12 mouse cellular contexts compared by ENCODE assay signal in the genomic region with DNA sequence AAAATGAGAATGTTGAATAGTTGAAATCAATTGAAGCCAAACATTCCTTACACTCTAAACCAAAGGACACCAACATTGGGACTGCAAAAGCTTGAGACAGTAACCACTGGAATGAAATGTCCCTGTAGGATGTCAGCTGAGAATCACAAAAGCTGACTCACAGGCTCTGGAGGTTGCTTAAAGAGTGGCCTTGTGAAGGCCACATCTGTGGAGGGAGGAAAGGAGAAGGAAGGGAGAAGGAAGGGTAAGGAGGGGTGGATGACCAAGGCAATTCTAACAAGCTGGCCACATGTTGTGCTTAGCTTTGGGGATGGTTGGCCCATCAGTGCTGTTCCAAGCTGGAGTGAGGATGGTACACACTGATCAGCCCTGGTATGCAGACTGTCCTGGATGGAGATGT.
DNase-seq lines count a peak whose midpoint lies in the region.
"Had no signal": no experiment of that assay in that cellular context is flagged by ENCODE, and none has a peak within 500 bp of the region (broad histone marks: within the 10 kb centered on the region; RNA-seq: fewer than 3 reads in every experiment).

No protein-coding gene starts in this region.

- peak; percentile 21 to 64 for DNase-seq in adrenal gland, adult (ENCODE audit: inconsistent age in 2 of 2, low spot score in 1 of 2)
- no peak for DNase-seq in adrenal gland, adult 8-10 months
- DNase-seq in gastrocnemius, adult 18-20 months (ENCODE audit: low spot score) = peak; percentile 3
- DNase-seq in gastrocnemius, adult 8-10 months (ENCODE audit: low spot score in 2 of 2) = no peak
- peak; percentile 35 for DNase-seq in 3134 (ENCODE audit: extremely low read depth, insufficient read length, low spot score)
- no peak for DNase-seq in left cerebral cortex, postnatal 25 days (ENCODE audit: low spot score in 2 of 2)
- DNase-seq: adrenal gland, postnatal 36 days; B cell, adult 2 months; cerebellum, adult 11-12 months; cerebellum, adult 2 months; cerebellum, adult 9-10 months; cerebellum, postnatal 25 days had no signal

- intact Hi-C loops in left cerebral cortex, postnatal 25 days (cut with DNase I) = no loop called here

Comparison
In these comparisons a context has a peak if more than half of its experiments do, and no peak if none do; other contexts are left out.
1. DNase-seq: peak in adrenal gland, adult (2 of 2), gastrocnemius, adult 18-20 months (single experiment) and 3134 (single experiment); none in adrenal gland, adult 8-10 months (single experiment), gastrocnemius, adult 8-10 months (0 of 2) and left cerebral cortex, postnatal 25 days (0 of 2).